Mouse (Mus musculus): ENCODE results near the gene Setx.

The Setx gene

DNA sequence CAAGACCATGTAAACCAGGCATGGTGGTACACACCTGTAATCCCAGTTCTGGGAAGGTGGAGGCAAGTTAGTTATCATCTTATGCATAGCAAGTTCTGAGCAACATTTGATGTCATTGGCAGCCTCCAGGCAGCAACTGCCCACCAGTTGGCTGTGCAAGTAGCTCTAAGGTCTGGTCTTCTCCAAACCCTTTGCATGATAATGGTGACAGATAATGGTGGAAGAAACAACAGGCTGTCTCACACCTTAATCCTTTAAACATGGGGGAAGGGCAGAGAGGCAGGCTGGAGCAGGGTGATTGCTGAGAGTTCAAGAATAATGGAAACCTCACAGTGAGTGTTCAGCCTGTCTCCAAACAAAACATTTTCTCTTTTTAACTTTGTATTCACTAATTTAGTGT, 3.0 kb upstream of the Setx start:
- POLR2A ChIA-PET: interaction anchor here in 3 of 4 experiments (0.6 to 5.8 kb wide), 33 partner anchors 9 to 1012 kb away, joined by 3 to 66 read pairs (median 4); partner anchors contain the start of gene Ttf1 (in 2 of the 3)

DNA sequence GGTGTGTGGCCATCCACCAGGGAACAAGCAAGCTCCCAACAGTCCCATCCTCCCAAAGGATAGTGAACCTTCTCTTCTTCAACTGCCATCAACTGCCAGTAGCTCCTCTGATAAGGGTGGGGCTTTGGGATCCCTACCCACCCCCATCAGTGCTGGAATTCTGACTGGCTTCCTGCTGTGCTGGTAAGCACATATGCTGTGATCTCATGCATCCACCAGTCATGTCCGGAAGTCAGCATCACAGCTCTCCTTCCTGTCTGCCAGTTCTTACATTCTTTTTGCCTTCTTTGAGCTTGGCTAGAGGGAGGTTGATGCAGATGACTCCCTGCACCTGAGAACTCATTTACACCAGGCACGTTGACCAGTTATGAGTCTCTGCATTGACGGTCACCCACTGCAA, 1.5 kb upstream of the Setx start:
- POLR2A ChIA-PET: interaction anchor here in 3 of 4 experiments (0.5 to 5.8 kb wide), 36 partner anchors 8 to 705 kb away, joined by 3 to 66 read pairs (median 5); partner anchors contain the start of genes Ttf1 (in 3 of the 3) and Cfap77 (in 1 of the 3)
- CTCF ChIA-PET: interaction anchor here (0.5 to 1.3 kb wide), 8 partner anchors 45 to 626 kb away, joined by 3 to 6 read pairs (median 3); partner anchors contain the start of gene Ttf1 (in 1 of the 4)

More for the DNA sequence above, 3.0 kb upstream of the Setx start:
- CTCF ChIA-PET: interaction anchor here in 2 of 4 experiments (0.5 to 0.6 kb wide), 3 partner anchors 55 to 531 kb away, joined by 4 read pairs; partner anchors contain the start of genes Ddx31 (in 1 of the 2) and Gtf3c4 (in 1 of the 2)

DNA sequence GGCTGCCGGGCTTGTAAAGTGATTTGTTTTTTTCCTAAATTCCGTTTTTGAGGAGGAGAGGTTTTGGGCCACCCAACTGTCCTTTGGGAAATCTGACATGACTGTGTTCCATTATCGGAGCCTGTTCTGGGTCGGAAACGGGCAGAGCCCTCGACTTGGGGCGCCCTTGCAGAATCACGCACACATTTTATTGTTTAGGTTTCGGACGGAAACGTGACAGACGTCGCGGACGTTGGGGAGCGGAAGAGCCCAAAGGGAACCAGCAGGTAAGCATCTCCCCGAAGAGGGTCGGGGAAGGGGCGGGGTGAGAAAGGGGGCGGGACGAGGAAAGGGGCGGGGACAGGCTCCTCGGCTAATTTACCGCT, 572 bp downstream of the Setx start:
- ChIA-PET POLR2A (interaction anchor here in 3 of 4 experiments (0.7 to 7.2 kb wide), 14 partner anchors 11 to 59 kb away, joined by 3 to 65 read pairs (median 4); no protein-coding TSS in a partner anchor), CTCF (no interaction called here)

DNA sequence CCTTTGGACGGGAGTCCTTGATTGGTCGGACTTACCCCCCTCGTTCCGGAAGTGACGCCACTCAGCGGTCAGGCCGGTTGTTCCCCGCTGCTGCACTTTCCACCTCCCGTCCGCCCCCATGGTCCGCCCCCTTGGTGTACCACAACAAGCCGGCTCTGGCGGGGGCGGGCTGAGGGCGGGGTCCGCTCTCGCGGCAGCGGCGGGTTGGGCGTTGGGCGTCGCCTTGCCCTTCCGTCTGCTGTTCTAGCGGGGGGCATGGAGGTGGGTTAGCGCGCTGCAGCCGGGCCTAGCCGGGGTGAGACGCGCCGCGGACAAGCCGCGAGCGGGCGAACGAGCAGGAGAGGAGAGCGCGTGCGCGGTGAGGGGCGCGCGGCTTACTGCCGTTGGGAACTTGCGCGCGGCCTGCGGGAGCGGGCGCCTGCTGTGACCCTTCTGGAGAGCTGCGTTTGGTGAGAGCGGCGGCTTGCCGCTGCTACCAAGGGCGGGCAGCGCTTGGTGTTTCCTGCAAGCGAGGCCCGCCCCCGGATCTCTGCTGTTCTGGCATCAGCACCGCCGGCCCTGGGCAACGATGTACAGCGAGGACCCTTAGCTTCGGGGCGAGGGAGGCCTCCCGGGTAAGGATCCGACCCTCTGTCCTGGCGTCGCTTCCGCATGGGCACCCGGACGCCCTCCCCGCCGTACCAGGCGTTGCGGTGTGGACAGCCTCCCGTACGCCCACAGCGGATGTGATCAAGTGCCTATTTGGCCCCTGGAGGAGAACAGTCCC, 1.1 kb downstream of the Setx start:
- CTCF ChIA-PET: interaction anchor here in 1 of 4 experiments (0.6 kb wide), 1 partner anchor 362 kb away, joined by 3 read pairs; no protein-coding TSS in a partner anchor

DNA sequence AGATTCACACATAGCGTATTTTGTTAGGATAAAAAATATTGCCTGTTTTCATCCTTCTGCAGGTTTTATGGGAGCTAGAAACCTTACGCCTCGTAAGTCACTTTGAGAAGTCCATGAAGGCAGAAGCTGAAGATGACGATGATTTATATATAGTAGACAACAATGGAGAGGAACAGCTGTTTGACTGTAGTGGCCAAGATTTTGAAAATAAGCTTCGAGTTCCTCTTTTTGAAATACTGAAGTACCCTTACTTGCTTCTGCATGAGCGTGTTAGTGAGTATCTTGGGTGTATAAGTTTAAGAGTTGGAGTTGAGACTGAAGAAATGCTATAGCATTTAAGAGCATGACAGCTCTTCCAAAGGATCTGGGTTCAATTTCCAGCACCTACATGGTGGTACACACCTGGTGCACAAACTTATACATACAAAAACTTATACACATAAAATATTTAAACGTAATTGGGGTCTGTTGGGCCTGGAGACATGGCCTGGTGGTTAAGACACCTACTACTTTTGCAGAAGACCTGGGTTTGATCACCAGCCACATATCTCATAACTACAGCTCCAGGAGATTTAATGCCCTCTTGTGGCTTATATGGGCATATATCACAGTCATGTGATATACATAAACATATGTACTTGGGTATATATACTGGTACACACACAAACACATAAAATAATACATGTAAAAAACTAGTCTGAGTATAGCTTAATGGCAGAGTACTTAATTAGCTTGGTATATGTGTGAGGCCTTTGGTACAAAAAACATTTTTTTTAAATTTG, 6.3 kb downstream of the Setx start:
- ChIA-PET CTCF (interaction anchor here in 3 of 4 experiments (0.5 to 1.3 kb wide), 4 partner anchors 12 to 487 kb away, joined by 3 to 8 read pairs (median 4); no protein-coding TSS in a partner anchor), POLR2A (interaction anchor here in 3 of 4 experiments (0.7 to 7.2 kb wide), 22 partner anchors 8 to 546 kb away, joined by 3 to 57 read pairs (median 4); partner anchors contain the start of gene Cfap77 (in 1 of the 3))

More for the DNA sequence above, 1.1 kb downstream of the Setx start:
- POLR2A ChIA-PET: interaction anchor here (0.7 to 7.2 kb wide), 21 partner anchors 11 to 1596 kb away, joined by 3 to 57 read pairs (median 4); partner anchors contain the start of genes Gtf3c5 (in 1 of the 4) and Ttf1 (in 1 of the 4)

DNA sequence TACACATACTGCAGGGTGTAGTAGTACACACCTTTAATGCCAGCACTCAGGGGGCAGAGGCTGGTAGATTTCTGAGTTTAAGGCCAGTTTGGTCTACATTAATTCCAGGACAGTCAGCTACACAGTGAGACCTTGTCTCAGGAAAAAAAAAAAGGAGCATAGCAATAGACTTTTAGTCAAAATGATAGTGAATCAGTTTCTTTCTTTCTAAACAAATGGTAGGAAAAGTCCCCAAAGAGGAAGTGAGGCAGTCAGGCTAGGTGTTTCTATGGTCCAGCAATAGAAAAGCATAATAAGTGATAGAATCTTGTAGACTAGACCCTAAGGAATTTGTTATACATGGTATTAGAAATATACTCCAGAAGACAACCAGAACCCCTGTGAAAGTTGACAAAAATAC, 11.2 kb downstream of the Setx start:
- ChIA-PET CTCF (interaction anchor here in 1 of 4 experiments (1.9 kb wide), 1 partner anchor 8 kb away, joined by 5 read pairs; no protein-coding TSS in a partner anchor), POLR2A (interaction anchor here in 3 of 4 experiments (0.7 to 3.1 kb wide), 14 partner anchors 7 to 552 kb away, joined by 3 to 25 read pairs (median 4); partner anchors contain the start of gene Gtf3c5 (in 1 of the 3))

DNA sequence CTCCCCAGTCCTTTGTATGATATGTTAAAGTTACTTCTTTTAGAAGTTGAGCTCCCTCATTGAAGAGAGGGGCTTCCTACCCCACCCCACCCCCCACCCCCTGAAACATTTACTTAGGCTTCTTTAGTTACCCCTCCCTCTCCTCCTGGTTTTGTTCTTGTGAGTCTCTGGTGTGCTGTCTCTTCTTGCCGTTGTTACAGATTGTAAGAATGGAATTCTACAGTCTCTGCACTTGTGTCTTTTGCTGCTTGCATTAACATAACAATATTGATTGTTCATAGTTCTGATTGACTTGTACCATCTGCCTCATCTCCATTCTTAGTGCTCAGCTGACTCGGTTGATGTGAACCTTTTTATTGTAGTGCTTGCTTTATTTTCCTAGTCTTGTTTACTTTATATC, 28.0 kb downstream of the Setx start:
- POLR2A ChIA-PET: interaction anchor here in 3 of 4 experiments (0.6 to 6.9 kb wide), 44 partner anchors 8 to 1246 kb away, joined by 3 to 42 read pairs (median 4); partner anchors contain the start of genes Ddx31 (in 1 of the 3), Gtf3c4 (in 1 of the 3), Setx (in 1 of the 3) and Ttf1 (in 1 of the 3)

DNA sequence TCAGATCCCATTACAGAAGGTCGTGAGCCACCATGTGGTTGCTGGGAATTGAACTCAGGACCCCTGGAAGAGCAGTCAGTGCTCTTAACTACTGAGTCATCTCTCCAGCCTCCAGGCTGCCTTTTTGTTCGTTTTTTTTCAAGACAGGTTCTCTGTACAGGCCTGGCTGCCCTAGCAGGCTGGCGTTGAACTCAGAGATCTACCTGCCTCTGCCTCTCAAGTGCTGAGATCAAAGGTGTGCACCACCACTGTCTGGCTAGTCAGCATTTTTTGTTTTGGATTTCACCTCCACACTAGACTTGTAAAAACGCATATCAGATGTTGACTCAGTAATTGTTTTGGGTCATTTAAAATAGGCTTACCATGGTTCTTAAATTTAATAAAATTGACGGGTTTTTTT, 44.1 kb downstream of the Setx start:
- ChIA-PET POLR2A (interaction anchor here in 1 of 4 experiments (1.4 to 2.1 kb wide), 3 partner anchors 9 to 31 kb away, joined by 4 to 6 read pairs (median 5); no protein-coding TSS in a partner anchor), CTCF (interaction anchor here in 1 of 4 experiments (0.5 kb wide), 1 partner anchor 239 kb away, joined by 3 read pairs; no protein-coding TSS in a partner anchor)

More for the DNA sequence above, 28.0 kb downstream of the Setx start:
- CTCF ChIA-PET: interaction anchor here in 3 of 4 experiments (0.6 to 1.1 kb wide), 5 partner anchors 76 to 596 kb away, joined by 3 to 4 read pairs (median 3); no protein-coding TSS in a partner anchor

DNA sequence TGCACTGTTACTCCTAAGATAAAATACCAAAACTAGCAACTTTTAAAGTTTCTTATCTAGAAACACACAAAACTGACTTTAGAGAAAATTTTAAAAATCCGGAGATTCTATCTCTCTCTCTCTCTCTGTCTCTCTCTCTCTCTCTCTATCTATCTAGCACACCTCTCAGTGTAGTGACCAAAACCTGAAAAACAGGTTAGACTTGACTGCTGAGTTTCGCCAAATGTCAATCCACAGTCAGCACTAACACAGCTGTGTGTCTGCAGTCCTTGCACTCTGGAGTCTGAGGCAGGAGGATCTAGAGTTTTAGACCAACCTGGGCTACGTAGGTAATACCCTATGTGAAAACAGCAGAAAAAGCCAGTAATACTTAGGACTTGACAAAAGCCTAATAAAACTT, 50.9 kb downstream of the Setx start:
- ChIA-PET CTCF (interaction anchor here in 2 of 4 experiments (0.5 to 1.5 kb wide), 2 partner anchors 19 to 442 kb away, joined by 3 to 4 read pairs; no protein-coding TSS in a partner anchor), POLR2A (interaction anchor here in 1 of 4 experiments (1.2 to 1.5 kb wide), 3 partner anchors 9 to 44 kb away, joined by 3 to 7 read pairs (median 3); no protein-coding TSS in a partner anchor)

DNA sequence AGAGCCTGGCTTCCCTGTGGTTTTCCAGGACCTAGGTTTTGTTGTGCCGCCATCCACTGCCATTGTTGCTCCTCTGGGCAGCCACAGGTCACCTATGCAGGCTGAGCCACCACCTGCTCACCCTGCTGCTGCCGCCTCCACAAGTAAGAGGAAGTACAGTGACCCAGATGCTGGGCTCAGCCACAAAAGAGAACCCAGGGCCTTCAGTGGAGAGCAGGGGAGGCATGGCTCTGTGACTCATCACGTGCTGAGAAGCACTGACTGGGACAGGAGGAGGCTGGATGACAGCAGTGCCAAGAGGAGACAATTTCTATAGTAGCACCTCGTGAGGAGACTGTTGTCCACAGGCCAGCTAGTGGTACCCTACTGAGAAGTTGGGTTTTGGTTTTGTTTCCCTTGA, 55.8 kb downstream of the Setx start:
- ChIA-PET POLR2A (interaction anchor here in 1 of 4 experiments (0.6 kb wide), 1 partner anchor 647 kb away, joined by 6 read pairs; no protein-coding TSS in a partner anchor), CTCF (interaction anchor here in 1 of 4 experiments (1.0 kb wide), 1 partner anchor 11 kb away, joined by 4 read pairs; no protein-coding TSS in a partner anchor)

DNA sequence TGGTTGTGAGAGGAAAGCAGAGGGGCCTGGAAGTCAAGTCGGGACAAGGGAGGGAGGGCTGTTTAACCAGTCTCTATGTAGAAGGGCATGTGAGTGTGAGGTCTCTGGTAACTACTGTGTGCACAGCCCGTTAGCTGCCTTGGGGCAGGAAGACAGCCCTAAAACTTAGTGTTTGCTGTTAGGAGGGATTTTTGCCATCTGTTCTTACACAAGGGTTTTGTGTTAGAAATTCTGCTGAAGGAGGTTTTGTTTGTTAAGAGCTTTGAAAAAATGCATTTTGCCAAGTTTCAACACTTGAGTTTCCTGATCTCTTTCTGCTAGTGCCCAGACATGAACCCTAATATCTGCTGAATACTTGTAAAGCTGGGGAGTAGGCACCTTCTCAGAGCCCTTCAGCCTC, 57.1 kb downstream of the Setx start:
- POLR2A ChIA-PET: interaction anchor here in 1 of 4 experiments (0.7 to 1.6 kb wide), 7 partner anchors 10 to 64 kb away, joined by 3 to 4 read pairs (median 4); no protein-coding TSS in a partner anchor
- CTCF ChIA-PET: interaction anchor here in 1 of 4 experiments (1.7 kb wide), 1 partner anchor 19 kb away, joined by 3 read pairs; no protein-coding TSS in a partner anchor

DNA sequence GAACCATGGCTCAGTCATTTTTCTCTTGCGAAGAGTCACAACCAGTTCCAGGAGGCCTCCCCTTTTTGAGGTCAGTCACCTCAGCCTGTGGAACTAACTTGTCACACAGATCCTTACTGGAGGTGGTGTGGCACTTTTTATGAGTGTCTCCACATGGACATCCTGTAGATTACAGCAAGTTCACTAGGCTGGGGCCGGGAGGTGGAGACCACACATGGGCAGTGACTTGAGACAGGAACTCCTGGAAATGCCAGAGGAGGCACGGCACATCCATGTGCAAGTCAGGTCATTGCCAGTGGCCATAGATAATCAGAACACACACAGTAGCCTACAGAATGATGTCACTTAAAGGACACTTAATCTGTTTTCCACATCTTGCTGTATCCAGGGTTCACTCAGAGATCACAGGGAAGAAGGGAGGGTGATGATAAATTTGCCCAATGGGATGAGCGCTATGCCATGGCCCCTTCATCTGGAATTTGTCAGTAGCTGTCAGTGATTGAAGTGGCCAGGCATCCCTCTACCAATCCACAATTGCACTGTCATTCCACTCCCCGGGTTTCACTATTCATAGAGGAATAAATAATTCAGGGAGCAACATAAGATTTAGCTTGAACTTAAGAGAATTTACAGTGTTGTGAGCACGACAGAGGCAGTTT, 59.4 kb downstream of the Setx start:
- POLR2A ChIA-PET: interaction anchor here in 1 of 4 experiments (0.6 to 1.0 kb wide), 5 partner anchors 9 to 28 kb away, joined by 3 to 5 read pairs (median 3); no protein-coding TSS in a partner anchor
- CTCF ChIA-PET: interaction anchor here in 1 of 4 experiments (0.8 to 1.7 kb wide), 3 partner anchors 9 to 62 kb away, joined by 3 to 8 read pairs (median 4); no protein-coding TSS in a partner anchor

DNA sequence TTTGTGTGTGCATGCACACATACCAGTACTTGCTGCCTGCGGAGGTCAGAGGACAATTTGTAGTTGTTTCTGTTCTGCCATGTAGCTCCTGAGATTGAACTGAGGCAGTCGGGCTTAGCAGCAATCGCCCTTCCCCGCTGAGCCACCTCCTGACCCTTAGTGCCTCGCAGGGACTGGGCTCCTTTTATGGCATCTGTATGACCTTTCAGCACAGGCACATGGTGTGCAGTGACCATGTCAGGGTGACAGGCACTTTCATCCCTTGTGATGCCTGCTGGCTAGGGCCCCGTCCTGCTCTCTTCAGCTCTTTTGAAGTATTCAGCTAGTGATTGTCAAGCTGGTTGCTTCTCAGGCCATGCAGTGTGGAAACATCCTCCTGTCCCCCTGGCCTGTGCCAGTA, 62.2 kb downstream of the Setx start:
- POLR2A ChIA-PET: interaction anchor here in 1 of 4 experiments (0.8 to 1.7 kb wide), 2 partner anchors 8 to 16 kb away, joined by 6 read pairs; no protein-coding TSS in a partner anchor
- CTCF ChIA-PET: interaction anchor here in 2 of 4 experiments (1.1 to 1.6 kb wide), 2 partner anchors 12 to 14 kb away, joined by 3 to 5 read pairs; no protein-coding TSS in a partner anchor

DNA sequence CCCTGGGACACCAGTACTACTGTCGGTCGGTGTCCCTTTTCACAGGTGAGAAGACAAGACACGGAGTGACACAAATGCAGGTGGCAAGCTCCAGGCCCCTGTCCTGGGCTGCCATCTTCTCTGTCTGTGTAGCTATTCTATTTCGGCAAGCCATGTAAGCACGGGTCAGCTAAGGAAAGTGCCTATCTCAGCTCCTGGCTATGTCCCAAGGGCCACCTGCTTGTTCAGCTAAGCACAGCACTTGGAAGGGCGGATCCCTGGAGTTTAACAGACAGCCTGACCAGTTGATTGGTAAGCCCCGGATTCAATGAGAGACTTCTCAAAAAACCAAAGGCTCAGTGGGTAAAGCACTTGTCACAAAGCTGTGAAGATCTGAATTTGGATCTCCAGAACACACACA, 66.4 kb downstream of the Setx start:
- ChIA-PET CTCF (interaction anchor here in 1 of 4 experiments (1.0 to 1.1 kb wide), 2 partner anchors 10 to 54 kb away, joined by 3 read pairs; no protein-coding TSS in a partner anchor), POLR2A (no interaction called here)

DNA sequence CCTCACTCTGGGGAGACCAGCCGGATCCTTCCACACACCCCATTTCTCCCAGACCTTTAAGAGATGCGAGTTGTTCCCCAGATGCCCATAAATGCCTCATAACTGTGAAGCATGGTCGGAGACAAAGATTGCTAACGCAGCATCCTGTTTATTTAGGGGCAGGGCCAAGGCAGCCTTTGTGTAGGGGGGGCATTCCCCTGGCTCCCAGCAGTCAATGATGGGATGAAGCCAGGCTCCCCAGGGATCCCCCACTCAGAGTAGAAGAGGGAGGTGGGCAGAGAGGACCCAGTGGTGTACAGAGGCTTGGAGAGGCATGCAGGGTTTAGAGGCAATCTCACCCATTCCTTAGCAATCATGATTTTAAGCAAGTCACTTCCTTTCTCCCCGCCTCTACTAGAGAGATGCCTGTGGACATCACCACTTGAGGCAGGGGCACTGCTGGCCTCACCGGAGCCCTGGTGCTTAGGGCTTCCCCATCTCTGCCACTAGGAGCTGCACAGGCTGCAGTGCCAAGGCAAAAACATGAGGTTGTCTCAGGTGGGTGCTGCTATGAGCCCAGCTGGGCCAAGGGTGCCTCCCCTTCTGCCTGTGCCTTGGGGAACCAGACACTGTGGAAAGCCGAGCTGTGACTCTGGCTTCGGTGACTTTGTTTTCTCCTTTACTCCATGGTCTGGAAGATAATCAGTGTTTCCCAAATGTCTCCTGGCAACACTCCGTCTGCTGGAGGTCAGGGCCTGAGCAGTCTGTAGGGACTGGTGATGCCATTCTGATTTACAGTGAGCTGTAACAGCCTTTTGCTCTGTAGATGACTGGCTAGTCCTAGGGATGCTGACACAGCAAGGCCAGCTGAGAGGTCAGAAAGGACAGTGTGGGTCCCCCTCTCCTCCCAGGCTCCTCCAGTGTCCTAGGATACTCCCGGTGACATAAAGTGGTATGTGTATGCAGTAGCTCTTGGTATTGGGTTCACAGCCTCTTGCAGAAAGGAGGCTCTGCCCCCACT, 67.5 kb downstream of the Setx start:
- ChIA-PET POLR2A (interaction anchor here in 2 of 4 experiments (0.5 to 1.6 kb wide), 4 partner anchors 8 to 68 kb away, joined by 3 to 6 read pairs (median 4); no protein-coding TSS in a partner anchor), CTCF (interaction anchor here in 2 of 4 experiments (0.5 to 2.2 kb wide), 14 partner anchors 7 to 428 kb away, joined by 3 to 8 read pairs (median 3); partner anchors contain the start of gene Rapgef1 (in 1 of the 2))

All from embryonic stem cell, embryonic (primary cell).